Mouse (Mus musculus): ENCODE results near the gene Jph4.

Jph4 gene

DNA sequence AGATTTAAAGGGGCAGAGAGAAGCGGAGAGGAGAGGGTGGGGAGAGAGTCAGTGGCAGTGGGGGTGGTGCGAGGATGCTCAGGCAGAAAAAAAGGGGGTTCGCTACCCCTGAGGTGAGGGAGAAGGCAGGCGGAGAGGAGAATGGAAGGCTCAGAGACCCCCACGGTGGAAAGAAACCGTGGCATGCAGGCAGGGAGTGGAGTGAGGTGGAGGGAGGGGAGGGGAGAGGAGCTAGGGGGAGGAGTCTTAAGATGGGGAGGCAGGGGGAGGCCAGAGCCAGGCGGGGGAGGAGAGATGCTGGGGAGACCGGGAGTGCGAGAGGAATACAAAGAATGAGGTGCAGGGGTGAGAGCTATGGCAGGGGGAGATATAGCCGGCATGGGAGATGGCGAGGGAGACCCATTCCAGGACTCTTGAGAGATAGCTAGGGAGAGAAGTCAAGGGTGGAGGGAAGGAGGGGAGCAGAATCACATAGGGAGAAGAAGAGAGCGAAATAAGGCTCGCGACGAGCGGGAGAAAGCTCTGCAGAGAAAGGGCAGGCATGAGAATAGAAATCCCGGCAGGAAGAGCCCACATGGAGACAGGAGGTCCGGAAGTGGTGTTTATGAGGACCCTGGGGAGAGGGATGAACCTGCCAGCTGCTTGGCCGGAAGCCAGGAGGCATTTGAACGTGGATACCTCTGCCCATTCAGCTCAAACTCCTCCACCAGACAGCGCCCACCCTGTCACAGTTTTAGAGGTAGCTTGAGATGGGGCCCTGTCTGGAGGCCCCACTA, at the start of gene Jph4:
Gene Jph4 (minus strand): TSS at position 511 of the 776 bp plus-strand sequence.
- peak in 1 of 2 experiments; percentile 68 for DNase-seq (ENCODE audit: low spot score in 2 of 2)

DNA sequence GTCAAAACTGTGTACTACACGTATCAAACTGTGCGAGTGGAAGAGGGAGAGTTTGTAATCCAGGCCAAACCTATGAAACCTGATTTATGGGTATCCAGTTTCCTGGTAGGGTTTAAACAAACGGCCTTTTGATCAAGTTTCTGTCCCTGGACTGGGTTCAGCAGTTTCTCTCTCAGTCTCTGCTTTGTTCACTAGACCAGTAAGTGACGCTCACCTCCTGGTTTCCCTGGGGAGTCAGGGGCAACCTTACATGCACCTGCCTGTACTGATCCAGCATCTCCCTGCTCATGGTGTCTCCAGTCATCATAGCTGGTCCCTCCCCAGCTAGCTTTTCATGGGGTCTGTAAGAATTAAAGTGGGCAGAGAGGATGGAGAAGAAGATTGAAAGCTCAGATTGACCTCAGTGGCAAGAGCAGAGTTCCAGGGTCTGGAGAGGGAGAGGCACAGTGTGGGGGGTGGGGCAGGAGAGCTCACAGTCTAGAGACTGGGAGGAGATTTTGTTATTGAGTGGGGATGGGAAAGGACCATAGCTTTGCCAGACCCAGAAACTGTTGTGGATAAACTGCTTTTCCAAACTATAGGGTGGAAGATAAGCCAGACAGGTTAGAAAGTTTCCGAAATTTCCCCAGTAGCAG, 47.6 kb upstream of the Jph4 start:
- no peak for DNase-seq (ENCODE audit: low spot score in 2 of 2)

DNA sequence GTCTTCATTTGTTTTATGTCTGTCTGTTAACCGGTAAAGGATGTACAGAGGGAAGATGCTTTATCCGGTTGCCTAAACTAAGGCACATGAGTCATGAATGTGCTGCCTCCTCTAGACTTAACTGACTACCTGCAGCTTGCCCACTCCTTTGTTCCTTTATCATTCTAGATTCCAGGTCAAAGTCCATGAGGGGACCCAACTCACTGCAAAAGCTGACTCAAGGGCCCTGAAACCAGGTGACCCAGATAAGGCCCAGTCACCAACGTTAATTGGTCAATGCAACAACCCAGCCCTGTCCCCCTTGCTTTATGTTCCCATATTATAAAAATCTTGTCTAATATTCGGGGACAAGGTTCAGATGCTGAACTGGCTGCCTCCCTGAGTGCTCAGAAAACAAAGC, 45.4 kb upstream of the Jph4 start:
- DNase-seq (ENCODE audit: low spot score in 2 of 2): no peak

DNA sequence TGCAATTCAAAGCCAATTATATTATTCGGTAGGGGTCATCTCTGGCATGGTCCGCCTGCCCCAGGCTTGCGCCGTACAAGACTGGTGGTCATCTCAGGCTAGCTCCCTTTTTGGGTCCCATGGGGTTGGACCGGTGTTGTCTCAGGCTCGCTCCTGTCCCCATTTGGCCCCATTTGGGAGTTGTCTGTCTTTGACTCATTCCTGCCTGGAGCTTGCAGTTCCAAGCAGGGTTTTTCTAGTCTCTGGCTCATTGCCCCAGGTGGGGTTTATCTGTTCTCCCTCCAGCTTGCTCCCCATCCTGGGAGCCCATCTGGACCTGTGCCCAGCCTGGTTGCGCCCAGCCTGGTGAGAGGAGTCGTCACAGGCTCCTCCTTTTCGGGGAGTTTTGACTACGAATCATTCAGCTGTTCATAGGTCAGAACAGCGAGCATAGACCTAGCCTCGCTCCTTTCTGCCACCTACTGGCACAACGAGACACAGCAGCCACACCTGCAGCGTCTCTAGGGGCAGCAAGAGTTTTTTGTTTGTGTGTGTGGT, 44.4 kb upstream of the Jph4 start:
- peak; percentile 23 to 45 for DNase-seq (ENCODE audit: low spot score in 2 of 2)

DNA sequence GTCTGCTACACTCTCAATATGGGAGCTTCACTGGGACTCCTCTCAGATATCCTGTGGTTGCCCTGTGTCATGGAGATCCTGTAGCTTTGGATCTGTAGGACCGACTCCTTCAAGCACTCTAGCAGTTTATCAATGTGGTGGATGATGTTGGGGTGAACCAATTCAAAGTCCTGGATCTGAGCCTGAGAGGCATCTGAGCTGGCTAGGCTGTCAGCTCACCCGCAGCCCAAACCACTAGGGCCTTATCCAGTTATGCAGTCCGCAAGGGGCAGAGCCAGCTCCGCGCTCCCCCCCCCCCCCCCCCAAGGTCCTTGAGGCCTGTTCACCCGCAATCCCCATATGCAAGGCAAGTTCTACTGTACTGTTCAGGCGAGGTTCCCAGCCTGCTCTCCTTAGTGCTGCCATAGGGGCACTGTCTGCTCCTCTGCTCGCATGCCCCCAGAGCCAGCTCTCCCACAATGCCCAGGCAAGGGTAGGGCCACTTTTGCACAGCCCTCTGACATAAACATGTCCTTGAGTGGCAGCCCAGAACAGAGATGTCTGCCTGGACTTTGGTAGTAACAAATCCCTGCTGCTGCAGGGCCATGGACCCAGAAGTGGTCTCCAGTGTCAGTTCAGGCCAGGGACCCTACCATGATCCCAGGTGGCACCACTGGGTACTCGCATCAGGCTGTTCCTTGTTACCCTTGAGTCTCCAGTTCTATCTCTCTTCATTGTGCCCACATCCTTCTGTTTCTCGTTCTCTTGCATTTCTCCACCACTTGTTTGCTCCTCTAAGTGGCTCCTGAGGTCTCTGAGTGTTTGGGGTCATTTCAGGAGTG, 43.7 kb upstream of the Jph4 start:
- no peak for DNase-seq (ENCODE audit: low spot score in 2 of 2)

DNA sequence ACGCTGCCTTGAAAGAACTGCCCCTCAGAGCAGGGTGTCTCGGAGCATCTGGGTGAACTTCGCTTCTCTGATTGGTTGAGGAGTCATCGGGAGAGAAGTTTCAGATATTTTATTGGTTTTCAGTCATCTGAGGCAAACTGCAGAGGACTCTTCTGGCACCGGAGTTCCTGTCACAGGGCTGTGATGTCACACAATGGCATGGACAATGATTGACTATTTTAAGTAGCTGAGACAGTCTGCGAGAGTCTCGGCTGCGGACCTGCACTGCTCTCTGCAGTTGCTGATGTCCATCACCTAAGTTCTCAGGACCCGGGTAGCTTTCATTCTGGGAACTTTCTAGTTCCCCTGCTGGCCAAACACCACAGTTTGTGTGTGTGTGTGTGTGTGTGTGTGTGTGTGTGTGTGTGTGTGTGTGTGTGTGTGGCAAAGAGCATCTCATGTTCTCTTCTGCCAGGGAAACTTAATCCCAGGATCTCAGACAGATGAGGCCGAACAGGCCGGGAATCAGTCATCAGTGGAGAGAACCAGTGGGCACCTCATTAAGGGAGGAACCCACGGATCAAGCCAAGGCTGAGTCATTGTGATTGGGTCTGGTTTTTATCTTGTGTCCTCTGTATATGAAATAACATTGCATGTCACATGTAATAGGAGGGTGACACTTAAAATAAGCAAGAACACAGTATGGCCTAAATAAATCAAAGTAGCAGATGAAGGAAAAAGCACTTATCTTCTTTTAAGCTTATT, 40.8 kb upstream of the Jph4 start:
- DNase-seq (ENCODE audit: low spot score in 2 of 2): no peak

DNA sequence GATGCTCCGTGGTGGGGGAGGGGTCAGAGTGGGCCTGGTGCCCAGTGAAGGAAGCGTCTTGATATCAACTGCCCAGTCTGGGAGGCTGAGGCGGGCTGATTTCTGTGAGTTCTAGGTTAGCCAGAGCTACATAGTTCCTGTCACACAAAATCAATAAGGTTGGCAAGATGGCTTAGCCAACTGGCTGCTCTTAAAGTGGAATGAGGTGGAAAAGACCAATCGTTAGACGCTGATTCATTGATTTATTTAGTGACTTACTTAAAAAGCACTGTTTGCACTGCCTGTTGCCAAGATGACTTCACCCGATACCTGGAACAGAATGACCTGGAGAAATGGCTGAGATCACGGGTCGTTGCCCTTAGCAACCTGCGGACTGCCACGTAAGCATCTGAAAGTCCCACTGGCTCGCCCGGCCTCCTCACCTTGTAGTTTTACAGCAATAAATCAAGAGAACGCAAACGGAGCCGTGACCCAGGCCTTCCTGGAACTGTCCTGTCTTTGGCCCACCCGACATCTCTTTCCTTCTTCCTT, 36.3 kb upstream of the Jph4 start:
- no peak for DNase-seq (ENCODE audit: low spot score in 2 of 2)

DNA sequence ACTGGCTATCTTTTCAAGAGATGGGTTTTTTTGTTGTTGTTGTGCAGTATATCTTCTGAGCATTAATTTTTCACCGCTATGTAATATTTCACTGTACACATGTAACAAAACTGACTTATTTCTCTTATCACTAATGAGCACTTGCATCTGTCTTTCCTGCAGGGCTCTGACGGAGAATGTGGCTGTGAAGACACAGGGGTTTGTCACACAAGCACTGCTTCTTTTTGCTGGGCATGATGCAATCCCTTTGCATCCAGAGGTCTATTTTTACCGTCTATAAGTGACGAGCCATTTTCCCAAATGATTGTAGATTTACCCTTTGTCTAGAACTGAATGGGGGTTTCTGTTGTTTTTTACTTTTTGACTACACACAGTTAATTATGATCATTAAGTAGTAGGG, 35.4 kb upstream of the Jph4 start:
- no peak for DNase-seq (ENCODE audit: low spot score in 2 of 2)

DNA sequence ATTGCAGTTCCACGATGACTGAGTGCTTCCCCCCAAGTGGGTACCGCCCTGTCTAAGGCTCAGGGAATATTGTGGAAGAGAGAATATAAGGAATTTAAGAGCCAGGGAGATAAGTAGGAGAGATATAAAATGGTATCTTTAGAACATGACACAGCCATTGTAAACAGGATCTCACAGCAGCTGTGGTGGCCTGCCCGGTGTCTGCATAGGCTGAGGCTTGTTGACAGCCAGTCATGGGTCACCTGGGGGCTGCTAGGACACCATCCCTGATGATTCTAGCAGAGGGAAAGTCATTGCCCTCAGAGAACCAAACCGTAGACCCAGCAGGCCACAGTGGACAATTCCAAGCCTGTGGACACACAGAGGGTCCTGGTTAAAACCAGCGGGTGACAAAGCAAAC, 34.2 kb upstream of the Jph4 start:
- DNase-seq (ENCODE audit: low spot score in 2 of 2): no peak

DNA sequence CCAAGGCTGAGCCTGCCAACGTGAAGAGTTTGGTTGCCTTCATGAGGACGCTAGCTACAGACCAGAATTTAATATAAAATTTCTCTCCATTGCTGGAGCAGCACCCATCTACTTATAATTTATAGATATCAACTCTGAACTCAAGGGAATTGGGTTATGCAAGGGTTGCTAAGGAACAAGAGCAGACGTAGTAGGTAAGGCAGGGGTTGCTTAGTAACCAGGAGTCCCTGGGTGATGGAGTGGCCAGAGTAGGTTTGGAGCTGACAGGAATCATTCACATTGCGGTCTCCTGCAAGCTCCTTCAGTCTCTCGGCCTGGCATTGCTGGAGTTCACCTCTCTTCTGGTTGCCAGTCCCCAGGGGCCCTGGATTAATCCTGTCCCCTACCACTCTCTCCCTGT, 32.3 kb upstream of the Jph4 start:
- no peak for DNase-seq (ENCODE audit: low spot score in 2 of 2)

DNA sequence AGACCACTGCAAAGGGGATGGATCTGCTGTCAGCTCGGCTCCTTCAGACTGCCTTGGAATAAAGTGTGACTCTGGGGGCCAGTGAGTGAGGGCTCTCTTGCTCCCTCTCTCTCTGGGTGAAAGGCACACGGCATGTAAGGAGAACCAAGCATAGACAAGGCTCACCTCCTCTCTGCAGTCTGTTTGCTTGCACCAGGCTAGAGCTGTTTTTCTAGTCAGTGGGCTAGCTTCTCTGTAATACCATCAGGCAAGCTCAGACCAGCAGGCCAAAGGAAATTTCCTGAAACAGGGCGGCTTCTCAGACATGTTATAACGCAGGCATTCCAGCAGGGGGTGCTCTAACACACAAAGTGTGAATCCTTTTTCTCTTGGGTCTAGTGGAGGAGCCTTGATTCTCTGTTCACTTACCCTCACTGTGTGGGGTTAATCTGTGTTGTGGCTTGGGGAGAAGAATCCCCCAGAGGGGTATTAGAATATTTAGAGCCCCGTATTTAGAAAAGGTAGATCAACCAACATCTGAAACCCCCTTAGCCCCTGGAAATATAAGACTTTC, 31.7 kb upstream of the Jph4 start:
- DNase-seq (ENCODE audit: low spot score in 2 of 2): peak in 1 of 2 experiments; percentile 27

DNA sequence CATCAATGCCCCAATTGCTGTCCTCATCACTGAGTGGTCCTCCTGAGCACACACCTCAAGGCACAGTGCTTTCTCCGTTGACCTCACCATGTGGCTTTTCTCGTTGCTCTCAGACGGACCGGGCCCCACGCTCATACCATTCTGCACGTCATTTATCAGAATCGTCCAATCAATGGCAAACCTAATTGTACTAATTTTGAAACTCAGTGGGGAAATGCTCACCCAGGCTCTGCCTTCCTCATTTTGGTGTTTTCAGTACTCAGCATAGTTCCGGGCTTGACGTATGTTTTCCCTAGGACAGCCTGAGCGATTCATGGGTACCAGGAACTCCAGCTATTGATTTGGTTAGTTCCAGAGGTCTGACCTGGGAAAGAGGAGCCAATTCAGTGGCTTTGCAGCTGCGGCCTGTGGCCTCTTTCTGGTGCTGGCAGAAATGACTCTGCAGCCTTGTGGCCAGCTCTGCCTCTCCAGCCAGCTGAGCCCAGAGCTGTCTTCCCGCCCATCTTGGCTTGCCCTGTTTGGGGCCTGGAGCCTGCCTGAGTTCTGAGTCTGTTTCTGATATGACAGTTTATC, 30.2 kb upstream of the Jph4 start:
- no peak for DNase-seq (ENCODE audit: low spot score in 2 of 2)

DNA sequence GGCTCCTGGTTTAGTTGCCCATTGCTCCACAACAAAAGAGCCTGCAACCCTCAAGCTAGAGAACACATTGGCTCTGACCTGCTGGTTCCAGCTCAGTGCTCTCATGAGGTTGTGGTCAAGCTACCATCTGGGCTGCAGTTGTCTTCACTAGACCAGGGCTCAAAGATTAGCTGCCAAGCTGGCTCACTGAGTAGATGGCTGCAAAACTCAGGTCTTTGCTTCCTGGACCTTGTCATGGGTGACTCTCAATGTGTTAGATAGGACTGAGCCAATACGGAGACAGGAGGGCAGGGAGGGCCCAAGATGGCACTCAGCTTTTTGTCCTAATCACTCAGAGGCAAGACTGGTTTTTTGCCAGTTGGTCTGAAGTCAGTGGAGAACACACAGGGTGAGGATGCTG, 29.6 kb upstream of the Jph4 start:
- DNase-seq (ENCODE audit: low spot score in 2 of 2): no peak

DNA sequence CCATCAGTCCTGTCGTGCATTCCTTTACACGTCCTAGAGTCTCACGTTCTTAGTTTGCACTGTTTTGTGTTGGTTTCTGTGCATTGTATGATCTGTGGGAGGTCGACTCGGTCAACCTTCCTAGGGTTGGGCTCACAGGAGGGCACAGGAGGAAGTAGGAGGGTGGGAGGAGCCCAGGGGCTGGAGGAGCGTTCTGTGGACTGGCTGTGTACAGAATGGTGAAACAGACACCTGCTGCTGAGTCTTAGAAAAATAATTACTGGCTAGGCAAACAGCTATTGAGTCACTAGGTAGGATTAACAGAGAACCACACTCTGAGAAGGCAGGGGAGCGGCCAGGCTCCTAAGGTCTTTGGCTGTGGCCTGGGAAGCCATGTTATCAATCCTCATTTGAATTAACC, 22.6 kb upstream of the Jph4 start:
- no peak for DNase-seq (ENCODE audit: low spot score in 2 of 2)

DNA sequence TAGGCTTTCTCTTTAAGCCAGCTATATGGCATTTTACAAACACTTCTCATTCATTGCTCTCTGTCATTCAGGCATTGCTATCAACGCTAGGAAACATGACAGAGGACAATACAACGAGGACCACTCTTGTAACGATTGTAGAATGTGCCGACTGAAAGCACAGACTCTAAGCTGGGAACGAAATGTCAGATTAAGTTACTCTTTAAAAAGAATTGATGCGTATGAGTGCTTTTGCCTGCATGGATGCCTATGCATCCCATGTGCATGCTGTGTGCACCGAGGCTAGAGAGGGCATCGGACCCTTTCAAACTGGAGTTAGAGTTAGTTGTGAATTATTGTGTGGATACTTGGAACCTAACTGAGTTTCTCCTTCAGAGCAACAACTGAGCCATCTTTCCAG, 18.9 kb upstream of the Jph4 start:
- no peak for DNase-seq (ENCODE audit: low spot score in 2 of 2)

DNA sequence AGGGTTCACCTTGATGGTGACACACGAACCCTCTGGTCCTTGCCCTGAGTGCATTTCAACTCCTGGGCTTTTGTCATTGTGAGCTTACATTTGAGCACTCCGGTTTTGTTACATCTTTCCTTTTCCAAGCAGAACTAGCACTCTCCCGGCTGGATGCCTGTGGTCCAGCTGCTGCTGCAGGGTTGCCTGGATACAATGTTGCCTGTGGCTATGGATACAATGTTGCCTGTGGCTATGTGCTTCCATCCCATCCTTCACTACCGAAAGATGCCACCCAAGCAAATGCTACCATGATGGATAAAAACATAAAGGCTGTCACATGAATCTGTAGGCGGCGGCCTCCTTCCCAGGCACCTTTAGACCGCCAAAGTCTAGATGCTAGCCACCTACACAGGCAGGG, 9.8 kb upstream of the Jph4 start:
- DNase-seq (ENCODE audit: low spot score in 2 of 2): no peak

DNA sequence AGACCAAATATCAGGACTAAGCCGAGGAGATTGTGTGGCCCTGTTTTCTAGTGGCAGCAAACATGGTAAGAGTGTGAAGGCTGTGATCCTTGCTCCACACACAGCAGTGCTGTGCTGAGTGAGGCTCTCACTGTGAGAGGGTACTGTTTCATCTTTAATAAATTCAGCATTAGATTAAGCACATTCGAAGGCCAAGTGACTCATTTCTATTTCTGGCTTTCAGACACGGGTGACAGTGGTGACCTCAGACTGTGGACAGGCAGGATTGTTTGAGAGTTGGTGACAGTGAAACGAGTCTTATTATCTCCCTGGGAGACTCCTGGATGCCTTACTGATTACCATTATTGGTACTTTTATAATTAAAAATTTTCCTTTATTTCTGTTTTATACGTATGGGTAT, 9.0 kb upstream of the Jph4 start:
- DNase-seq (ENCODE audit: low spot score in 2 of 2): no peak

DNA sequence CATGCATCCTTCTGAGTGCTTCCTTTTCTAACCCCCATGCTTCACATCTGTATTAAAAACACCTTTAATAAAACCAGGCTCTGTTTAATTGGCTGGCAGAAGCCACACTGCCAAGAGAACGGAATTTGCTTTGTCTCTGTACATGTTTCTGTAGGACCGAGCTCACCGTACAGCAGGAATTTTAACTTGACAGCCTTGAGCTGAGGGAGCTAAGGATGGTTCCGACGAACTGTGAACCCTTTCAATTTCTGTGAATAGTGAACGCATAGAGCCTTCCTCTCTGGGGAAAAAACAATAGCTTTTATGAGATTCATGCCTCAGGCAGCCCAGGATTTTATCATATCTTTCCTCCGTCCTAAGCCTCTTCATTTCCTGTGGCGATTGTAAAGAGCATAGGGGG, 5.6 kb upstream of the Jph4 start:
- DNase-seq (ENCODE audit: low spot score in 2 of 2): no peak

DNA sequence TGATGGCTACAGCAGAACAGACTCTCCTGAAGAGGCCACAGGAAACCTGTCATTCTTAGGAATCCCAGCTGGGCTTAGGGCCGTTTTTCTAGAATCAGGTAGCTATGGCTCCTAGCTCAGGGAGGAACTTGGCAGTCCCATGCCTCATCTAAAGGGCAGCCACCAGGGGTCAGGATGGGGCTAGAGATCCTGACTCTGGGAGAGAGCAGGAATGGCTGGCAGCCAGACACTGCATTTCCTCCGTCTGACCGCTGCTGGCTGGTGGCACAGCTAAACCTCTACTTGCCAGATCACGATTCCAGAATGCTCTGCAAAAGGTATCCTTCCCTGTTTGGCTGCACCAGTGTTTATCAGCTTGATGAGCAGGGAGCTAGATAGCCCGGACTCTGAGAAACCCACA, 5.2 kb upstream of the Jph4 start:
- no peak for DNase-seq (ENCODE audit: low spot score in 2 of 2)

DNA sequence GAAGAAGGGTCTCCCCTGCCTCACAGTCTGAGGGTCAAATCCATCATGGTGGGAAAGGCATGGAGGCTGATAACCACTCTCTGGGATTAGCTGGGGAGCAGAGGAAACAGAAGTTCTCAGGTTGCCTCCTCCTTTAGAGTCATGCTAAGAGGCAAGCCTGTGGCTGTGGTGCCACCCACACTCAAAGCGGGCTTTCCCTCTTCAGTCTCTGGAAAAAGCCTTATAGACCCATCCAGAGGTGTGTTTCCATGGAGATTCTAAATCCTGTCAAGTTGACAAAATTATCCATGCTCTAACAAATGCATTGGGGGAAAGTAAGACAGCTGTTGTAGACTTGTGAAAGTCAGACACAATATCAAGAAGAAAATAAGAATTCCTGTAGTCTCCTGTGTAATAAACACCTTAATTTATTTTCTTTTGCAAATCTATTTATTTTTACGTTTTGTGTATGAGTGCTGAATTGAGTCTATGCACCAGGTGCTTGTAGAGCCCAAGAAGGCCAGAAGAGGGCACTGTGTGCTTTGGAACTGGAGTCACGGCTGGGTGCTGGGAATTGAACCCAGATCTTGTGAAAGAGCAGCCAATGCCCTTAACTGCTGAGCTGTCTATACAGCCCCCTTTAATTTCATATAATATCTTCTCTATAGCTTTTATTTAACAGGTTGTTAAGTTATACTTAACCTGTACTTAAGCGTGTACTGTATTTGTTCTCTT, 2.8 kb upstream of the Jph4 start:
- DNase-seq (ENCODE audit: low spot score in 2 of 2): no peak

All from right cerebral cortex, postnatal 36 days (tissue).